Comparison of ENCODE assay signal across 19 mouse cellular contexts in genomic region chr5:128841541-128841940, GRCm38 (mm10).
DNase-seq lines count a peak whose midpoint lies in the region; ATAC-seq and TF ChIP-seq lines count a peak whose summit lies in the region.
"Had no signal": no experiment of that assay in that cellular context is flagged by ENCODE, and none has a peak within 500 bp of the region (broad histone marks: within the 10 kb centered on the region; RNA-seq: fewer than 3 reads in every experiment).

No protein-coding gene starts in this region.

- H3K36me3 ChIP-seq in intestine, postnatal 0 days (ENCODE audit: control insufficient read depth, insufficient read depth): no peaks in the 10 kb centered on the region
- 0 out of 2 replicates have a peak, but pooled peaks cover 9% of the 10 kb centered on the region for H3K36me3 ChIP-seq in hindbrain, embryonic 14.5 days (replicated peaks; ENCODE audit: control insufficient read depth, insufficient read depth)
- H3K36me3 ChIP-seq: embryonic facial prominence, embryonic 10.5 days; stomach, embryonic 15.5 days had no signal

- TF ChIP-seq CTCF in intestine, postnatal 0 days (IDR thresholded peaks at IDR 0.05; ENCODE audit: low read depth): no peak

- no peaks in the 10 kb centered on the region for H3K4me1 ChIP-seq in intestine, postnatal 0 days (replicated peaks; ENCODE audit: control insufficient read depth, insufficient read depth, low read length)
- H3K4me1 ChIP-seq in hindbrain, embryonic 14.5 days (replicated peaks; ENCODE audit: control insufficient read depth, insufficient read depth, low read length): no peaks in the 10 kb centered on the region
- H3K4me1 ChIP-seq: stomach, embryonic 15.5 days had no signal

- DNase-seq in left cerebral cortex, adult 18-20 months (ENCODE audit: low spot score in 2 of 2): peak; percentile 61 to 84
- no peak for DNase-seq in left cerebral cortex, postnatal 4 days
- DNase-seq in layer of hippocampus, adult 8-10 months (ENCODE audit: low spot score in 2 of 2): peak; percentile 84 to 90
- peak; percentile 65 to 83 for DNase-seq in left cerebral cortex, postnatal 14 days (ENCODE audit: low spot score in 2 of 2)
- DNase-seq in right cerebral cortex, postnatal 36 days (ENCODE audit: low spot score in 2 of 2): peak; percentile 67 to 75
- no peak for DNase-seq in yolk sac, embryonic 10.5 days (ENCODE audit: low spot score)
- no peak for DNase-seq in hindbrain, embryonic 14.5 days (ENCODE audit: low spot score)
- DNase-seq: cerebellum, adult 11-12 months; heart, adult 2 months; kidney, adult 9 months; kidney, postnatal 4 days; lung, postnatal 10 days had no signal

- 59% methylated on average over 4 of the region's 4 CpGs for WGBS in intestine, postnatal 0 days
- 70% methylated on average over 4 of the region's 4 CpGs for WGBS in hindbrain, embryonic 14.5 days

- H3K9me3 ChIP-seq in intestine, postnatal 0 days (ENCODE audit: control insufficient read depth): no peaks in the 10 kb centered on the region
- peaks cover 6% of the 10 kb centered on the region; the same call in 1 of the 2 replicates for H3K9me3 ChIP-seq in hindbrain, embryonic 14.5 days (ENCODE audit: control insufficient read depth, low read length)
- H3K9me3 ChIP-seq: stomach, embryonic 15.5 days had no signal

- intact Hi-C loops in left cerebral cortex, postnatal 4 days (cut with DNase I): no loop called here
- intact Hi-C loops in left cerebral cortex, postnatal 14 days (cut with DNase I): no loop called here

- ATAC-seq in intestine, postnatal 0 days: no peak
- ATAC-seq in hindbrain, embryonic 14.5 days (ENCODE audit: low FRiP score): no peak
- ATAC-seq: forebrain, embryonic 14.5 days; inflammation-experienced regulatory T-cells, adult 6 months; midbrain, embryonic 16.5 days had no signal

- H3K4me3 ChIP-seq in intestine, postnatal 0 days (ENCODE audit: low read depth, low read length): no peak overlapping the region
- H3K4me3 ChIP-seq in hindbrain, embryonic 14.5 days (replicated peaks; ENCODE audit: low read length): no peak overlapping the region
- H3K4me3 ChIP-seq: embryonic facial prominence, embryonic 10.5 days; erythroblast, embryonic 14.5 days; heart, adult 2 months; stomach, embryonic 15.5 days had no signal

- H3K27ac ChIP-seq in intestine, postnatal 0 days (ENCODE audit: low read depth, low read length): no peak overlapping the region
- no peak overlapping the region for H3K27ac ChIP-seq in hindbrain, embryonic 14.5 days
- H3K27ac ChIP-seq: embryonic facial prominence, embryonic 10.5 days; heart, adult 2 months; stomach, embryonic 15.5 days had no signal

- no peak overlapping the region for H3K4me2 ChIP-seq in intestine, postnatal 0 days (replicated peaks; ENCODE audit: low read depth)
- H3K4me2 ChIP-seq in hindbrain, embryonic 14.5 days (replicated peaks): no peak overlapping the region
- H3K4me2 ChIP-seq: stomach, embryonic 15.5 days had no signal

- H3K9ac ChIP-seq in intestine, postnatal 0 days (ENCODE audit: low read depth, low read length): no peak overlapping the region
- H3K9ac ChIP-seq in hindbrain, embryonic 14.5 days: no peak overlapping the region
- H3K9ac ChIP-seq: stomach, embryonic 15.5 days had no signal

- H3K27me3 ChIP-seq in intestine, postnatal 0 days (replicated peaks; ENCODE audit: control insufficient read depth, insufficient read depth, low read length): no peaks in the 10 kb centered on the region
- H3K27me3 ChIP-seq in hindbrain, embryonic 14.5 days (ENCODE audit: control insufficient read depth, insufficient read depth, low read length): no peaks in the 10 kb centered on the region
- H3K27me3 ChIP-seq: stomach, embryonic 15.5 days had no signal

Comparison
In these comparisons a context has a peak if more than half of its experiments do, and no peak if none do; other contexts are left out.
1. DNase-seq: peak in left cerebral cortex, adult 18-20 months (2 of 2), layer of hippocampus, adult 8-10 months (2 of 2), left cerebral cortex, postnatal 14 days (2 of 2) and right cerebral cortex, postnatal 36 days (2 of 2); none in left cerebral cortex, postnatal 4 days (single experiment), yolk sac, embryonic 10.5 days (single experiment) and hindbrain, embryonic 14.5 days (single experiment).